Mouse (Mus musculus) kidney, postnatal 0 days (tissue): Measurements from ENCODE around the gene Tuba1c. TPM values are rescaled to one million over a fixed set of nuclear protein-coding genes. Genes with fewer than 3 reads are reported as not detected.

ENCODE experiments used
- ATAC-seq: fragments of 200-750 bp; cut with Nextera tagmentation; replicated peaks from 2 replicates; pipeline ENCODE4 v1.8.0; 2017; ENCODE audit warnings: low read depth, moderate number of reproducible peaks, moderate TSS enrichment, moderate library complexity; ENCODE audit not compliant: low FRiP score
- DNase-seq: peaks from one replicate; pipeline ENCODE4 v3.0.0-alpha.2; 2016; ENCODE audit warnings: low spot score
- H3K27ac ChIP-seq: fragments of 300-500 bp; sonication (generic); 2 replicates; pipeline ENCODE4 v1.5.1; 2014; ENCODE audit warnings: mild to moderate bottlenecking
- H3K27me3 ChIP-seq: fragments of 300-500 bp; sonication (generic); 2 replicates; pipeline ENCODE4 v1.6.1; 2014; ENCODE audit warnings: low read length, mixed read lengths; ENCODE audit not compliant: insufficient read depth
- H3K36me3 ChIP-seq: fragments of 300-500 bp; sonication (generic); 2 replicates; pipeline ENCODE4 v1.6.1; 2014; ENCODE audit warnings: low read length, mixed read lengths; ENCODE audit not compliant: insufficient read depth
- H3K4me1 ChIP-seq: fragments of 300-500 bp; sonication (generic); replicated peaks from 2 replicates; pipeline ENCODE4 v1.6.1; 2014; ENCODE audit warnings: antibody characterized with exemption, low read length, mixed read lengths; ENCODE audit not compliant: insufficient read depth
- H3K4me2 ChIP-seq: fragments of 300-500 bp; sonication (generic); 2 replicates; pipeline ENCODE4 v1.6.1; 2014; ENCODE audit warnings: mild to moderate bottlenecking, low read length, moderate library complexity, mixed read lengths
- H3K4me3 ChIP-seq: fragments of 300-500 bp; sonication (generic); replicated peaks from 2 replicates; pipeline ENCODE4 v1.5.1; 2014; ENCODE audit warnings: low read depth, low read length
- H3K9ac ChIP-seq: fragments of 300-500 bp; sonication (generic); 2 replicates; pipeline ENCODE4 v1.6.1; 2014; ENCODE audit warnings: low read depth, low read length
- H3K9me3 ChIP-seq: fragments of 300-500 bp; sonication (generic); replicated peaks from 2 replicates; pipeline ENCODE4 v1.6.1; 2016; ENCODE audit warnings: low read length, inconsistent platforms, mixed read lengths
- CTCF ChIP-seq: IDR thresholded peaks from 2 replicates; pipeline ENCODE4 v1.5.1; 2016; ENCODE audit warnings: antibody characterized with exemption, low read depth, mild to moderate bottlenecking, moderate library complexity
- WGBS: fragments of 180-500 bp; shearing (Covaris S2); extraction: QIAGEN DNeasy Blood & Tissue Kit; methylation state at CpG from one replicate; pipeline ENCODE4 v1.1.7; 2014; 5-methylcytosine and 5-hydroxymethylcytosine counted together
- polyA plus RNA-seq: library from polyadenylated mRNA; unstranded; fragments of >200 nt; fragmentation: Nextera tagmentation; extraction: Ambion mirVana; gene quantifications from 2 replicates; pipeline ENCODE4 v1.2.1, GENCODE M21; 2015

The Tuba1c gene
- polyA plus RNA-seq, 1 experiment from 2014 or later: 170 TPM

GRCm38 (mm10) chr15:99049473-99050253, 20.0 kb downstream of the Tuba1c start:
- peaks cover 6% of the 10 kb centered on the region; the same call in 1 of the 2 replicates for H3K4me1 ChIP-seq
- no peaks in the 10 kb centered on the region for H3K36me3 ChIP-seq
- H3K27me3 ChIP-seq: peaks cover 7% of the 10 kb centered on the region
- DNase-seq (peak; percentile 83), ATAC-seq (no peak)
- 31% methylated on average over 13 of the region's 13 CpGs for WGBS
- H3K9me3 ChIP-seq: no peaks in the 10 kb centered on the region
- peak; percentile 84 for TF ChIP-seq CTCF
- H3K27ac ChIP-seq: no peak overlapping the region
- no peak overlapping the region for H3K9ac ChIP-seq
- no peak overlapping the region for H3K4me3 ChIP-seq
- H3K4me2 ChIP-seq: no peak overlapping the region

DNA sequence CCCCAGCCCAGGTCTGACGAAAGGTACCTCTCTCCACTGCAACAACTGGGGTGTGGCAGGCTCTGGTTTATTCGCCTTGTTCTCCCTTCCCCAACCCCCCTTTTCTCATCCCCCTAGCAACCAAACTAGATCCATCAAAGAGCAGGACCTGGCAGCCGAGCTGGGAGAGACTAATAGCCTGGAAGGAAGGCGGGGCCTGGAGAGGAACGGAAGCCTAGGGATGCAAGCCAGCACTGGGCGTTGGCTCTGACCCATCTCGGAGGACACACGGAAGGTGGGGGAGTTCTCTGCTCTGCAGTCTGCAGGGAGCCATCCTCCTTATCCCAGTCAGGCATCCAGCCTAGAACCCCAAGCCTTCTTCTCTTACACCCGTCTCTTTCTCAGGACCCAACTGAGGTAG, 23.7 kb downstream of the Tuba1c start:
- no peak for TF ChIP-seq CTCF
- Histone ChIP-seq H3K4me2 (no peak overlapping the region), H3K36me3 (no peaks in the 10 kb centered on the region), H3K9me3 (no peaks in the 10 kb centered on the region), H3K4me3 (no peak overlapping the region), H3K4me1 (peaks cover 20% of the 10 kb centered on the region; the same call in 1 of the 2 replicates), H3K27me3 (peaks cover 42% of the 10 kb centered on the region), H3K27ac (no peak overlapping the region), H3K9ac (no peak overlapping the region)
- DNase-seq: no peak
- 12% methylated on average over 9 of the region's 9 CpGs for whole genome bisulfite sequencing
- ATAC-seq: no peak

- no peak for ATAC-seq
- WGBS: 4% methylated on average over 30 of the region's 30 CpGs
- H3K4me3 ChIP-seq: peak within 1 kb of the TSS; percentile 31
- H3K9ac ChIP-seq: peak within 1 kb of the TSS; percentile 35; the same call in 1 of the 2 replicates
- DNase-seq: no peak
- peaks cover 20% of the 10 kb centered on the region; the same call in 1 of the 2 replicates for H3K4me1 ChIP-seq
- H3K36me3 ChIP-seq: no peaks in the 10 kb centered on the region
- H3K27ac ChIP-seq: no peak within 1 kb of the TSS
- no peak for TF ChIP-seq CTCF
- peaks cover 47% of the 10 kb centered on the region for H3K27me3 ChIP-seq
- no peaks in the 10 kb centered on the region for H3K9me3 ChIP-seq
- H3K4me2 ChIP-seq: peak within 1 kb of the TSS; percentile 63
Observed at GRCm38 (mm10) chr15:99055040-99055439, 25.3 kb downstream of the Tuba1c start, which contains the start of gene Prph. Gene Prph (plus strand): TSS chr15:99055174.

DNA sequence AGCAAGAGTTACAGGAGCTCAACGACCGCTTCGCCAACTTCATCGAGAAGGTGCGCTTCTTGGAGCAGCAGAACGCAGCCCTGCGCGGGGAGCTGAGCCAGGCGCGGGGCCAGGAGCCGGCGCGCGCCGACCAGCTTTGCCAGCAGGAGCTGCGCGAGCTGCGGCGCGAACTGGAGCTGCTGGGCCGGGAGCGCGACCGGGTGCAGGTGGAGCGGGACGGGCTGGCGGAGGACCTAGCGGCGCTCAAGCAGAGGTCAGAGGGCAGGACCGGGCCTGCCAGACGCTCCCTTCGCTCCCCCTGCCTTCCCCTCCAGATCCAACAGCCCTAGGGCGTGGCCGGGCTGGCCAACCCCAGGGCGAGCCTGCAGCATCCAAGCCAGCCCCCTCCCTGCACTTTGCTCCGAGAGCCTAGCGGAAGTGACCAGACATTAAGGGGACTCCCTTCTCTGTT, 25.8 kb downstream of the Tuba1c start:
- peak overlapping the region; percentile 63 for H3K4me2 ChIP-seq
- H3K4me1 ChIP-seq: peaks cover 20% of the 10 kb centered on the region; the same call in 1 of the 2 replicates
- WGBS: under 1% methylated on average over 35 of the region's 37 CpGs
- ATAC-seq (peak; percentile 53), DNase-seq (no peak)
- H3K9me3 ChIP-seq: no peaks in the 10 kb centered on the region
- H3K27ac ChIP-seq: no peak overlapping the region
- peak overlapping the region; percentile 35; the same call in 1 of the 2 replicates for H3K9ac ChIP-seq
- peaks cover 47% of the 10 kb centered on the region for H3K27me3 ChIP-seq
- TF ChIP-seq CTCF: no peak
- no peaks in the 10 kb centered on the region for H3K36me3 ChIP-seq
- H3K4me3 ChIP-seq: peak overlapping the region; percentile 31

DNA sequence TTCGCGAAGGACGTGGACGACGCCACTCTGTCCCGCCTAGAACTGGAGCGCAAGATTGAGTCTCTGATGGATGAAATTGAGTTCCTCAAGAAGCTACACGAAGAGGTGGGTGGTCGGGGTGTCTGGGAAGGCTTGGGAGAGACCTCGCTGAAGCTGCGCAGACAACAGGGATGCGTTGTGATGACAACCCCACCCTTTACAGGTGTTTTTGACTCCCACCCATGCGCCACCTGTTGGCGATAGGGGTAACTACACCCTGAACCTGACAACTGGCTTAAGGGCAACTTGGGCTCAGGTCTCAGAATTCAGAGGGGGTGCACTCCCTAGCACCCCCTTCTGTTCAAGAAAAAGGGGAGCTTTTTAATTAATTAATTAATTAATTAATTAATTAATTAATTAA, 26.6 kb downstream of the Tuba1c start:
- 4% methylated on average over 14 of the region's 14 CpGs for WGBS
- ATAC-seq (no peak), DNase-seq (peak; percentile 54)
- peak overlapping the region; percentile 63; the same call in 1 of the 2 replicates for H3K4me2 ChIP-seq
- H3K9ac ChIP-seq: no peak overlapping the region
- peaks cover 20% of the 10 kb centered on the region; the same call in 1 of the 2 replicates for H3K4me1 ChIP-seq
- no peaks in the 10 kb centered on the region for H3K9me3 ChIP-seq
- TF ChIP-seq CTCF: peak; percentile 70
- H3K27ac ChIP-seq: no peak overlapping the region
- H3K36me3 ChIP-seq: no peaks in the 10 kb centered on the region
- H3K4me3 ChIP-seq: no peak overlapping the region
- H3K27me3 ChIP-seq: peaks cover 47% of the 10 kb centered on the region

- no peaks in the 10 kb centered on the region for H3K27me3 ChIP-seq
- H3K9me3 ChIP-seq: no peaks in the 10 kb centered on the region
- no peak overlapping the region for H3K4me3 ChIP-seq
- ATAC-seq (no peak), DNase-seq (no peak)
- no peak overlapping the region for H3K9ac ChIP-seq
- H3K4me2 ChIP-seq: no peak overlapping the region
- TF ChIP-seq CTCF: no peak
- 70% methylated on average over 12 of the region's 12 CpGs for WGBS
- no peak overlapping the region for H3K27ac ChIP-seq
- H3K36me3 ChIP-seq: no peaks in the 10 kb centered on the region
- no peaks in the 10 kb centered on the region for H3K4me1 ChIP-seq
Observed at GRCm38 (mm10) chr15:99065557-99066165, 36.0 kb downstream of the Tuba1c start.
